In genomic region chr11:86484101-86484868, GRCm38 (mm10) we compare ENCODE assay signal across 8 mouse cellular contexts. TPM values are rescaled to one million over a fixed set of nuclear protein-coding genes. Genes with fewer than 3 reads are reported as not detected.
DNase-seq lines count a peak whose midpoint lies in the region; ATAC-seq and TF ChIP-seq lines count a peak whose summit lies in the region.

TSS of gene Rnft1 (plus strand) at chr11:86484657.

- TF ChIP-seq RAD21 in CH12.LX (IDR thresholded peaks at IDR 0.05; ENCODE audit: low read depth, low read length), result no peak; the same call in 1 of the 2 replicates

- ATAC-seq in forebrain, embryonic 11.5 days (replicated peaks; ENCODE audit: low FRiP score), result peak; percentile 97
- peak; percentile 99 for ATAC-seq in heart, embryonic 16.5 days (replicated peaks; ENCODE audit: extremely low read depth, insufficient read depth, low FRiP score)
- peak; percentile 97 for ATAC-seq in liver, embryonic 15.5 days (ENCODE audit: insufficient read depth)
- ATAC-seq in neural tube, embryonic 12.5 days (ENCODE audit: low FRiP score, low read depth), result peak; percentile 98

- H3K4me3 ChIP-seq in CH12.LX (replicated peaks in 1 of 3; ENCODE audit: low read depth in 2 of 3, low read length in 2 of 3, poor library complexity in 1 of 3), result peak within 1 kb of the TSS; percentile 67 to 74 (median 70)
- peak within 1 kb of the TSS; percentile 45 for H3K4me3 ChIP-seq in forebrain, embryonic 11.5 days (ENCODE audit: low read depth, low read length)
- H3K4me3 ChIP-seq in heart, embryonic 16.5 days (ENCODE audit: low read length), result peak within 1 kb of the TSS; percentile 57
- peak within 1 kb of the TSS; percentile 73 for H3K4me3 ChIP-seq in liver, embryonic 15.5 days (replicated peaks)
- H3K4me3 ChIP-seq in neural tube, embryonic 12.5 days, result peak within 1 kb of the TSS; percentile 61

- H3K9me3 ChIP-seq in CH12.LX (replicated peaks; ENCODE audit: low read length), result no peaks in the 10 kb centered on the region
- no peaks in the 10 kb centered on the region for H3K9me3 ChIP-seq in forebrain, embryonic 11.5 days (ENCODE audit: control insufficient read depth, low read length)
- no peaks in the 10 kb centered on the region for H3K9me3 ChIP-seq in heart, embryonic 16.5 days (replicated peaks; ENCODE audit: control insufficient read depth, low read length)
- H3K9me3 ChIP-seq in liver, embryonic 15.5 days (replicated peaks), result no peaks in the 10 kb centered on the region
- H3K9me3 ChIP-seq in neural tube, embryonic 12.5 days, result no peaks in the 10 kb centered on the region

- TF ChIP-seq CTCF in CH12.LX (conservative IDR thresholded peaks at IDR 0.05 in 1 of 2, IDR thresholded peaks at IDR 0.05 in 1 of 2; ENCODE audit: low read depth in 2 of 2, low read length in 2 of 2), result peak in 1 of 2 experiments; percentile 40; a peak in 2 of 4 replicates

- peak within 1 kb of the TSS; percentile 55 for H3K27ac ChIP-seq in CH12.LX (ENCODE audit: insufficient read depth, low read depth)
- no peak within 1 kb of the TSS for H3K27ac ChIP-seq in forebrain, embryonic 11.5 days (ENCODE audit: low read depth, low read length)
- peak within 1 kb of the TSS; percentile 87 for H3K27ac ChIP-seq in heart, embryonic 16.5 days (ENCODE audit: low read length)
- H3K27ac ChIP-seq in liver, embryonic 15.5 days (replicated peaks), result peak within 1 kb of the TSS; percentile 82
- peak within 1 kb of the TSS; percentile 46; the same call in 1 of the 2 replicates for H3K27ac ChIP-seq in neural tube, embryonic 12.5 days

- TF ChIP-seq POLR2A in CH12.LX (IDR thresholded peaks at IDR 0.05; ENCODE audit: low read depth, low read length), result peak; percentile 93

- peak within 1 kb of the TSS; percentile 94 for H3K4me2 ChIP-seq in CH12.LX (ENCODE audit: insufficient read depth, low read depth, poor library complexity, severe bottlenecking)
- peak within 1 kb of the TSS; percentile 83 for H3K4me2 ChIP-seq in forebrain, embryonic 11.5 days (ENCODE audit: low read depth, low read length, severe bottlenecking)
- H3K4me2 ChIP-seq in heart, embryonic 16.5 days (ENCODE audit: low read depth, low read length), result peak within 1 kb of the TSS; percentile 74
- peak within 1 kb of the TSS; percentile 84 for H3K4me2 ChIP-seq in liver, embryonic 15.5 days
- H3K4me2 ChIP-seq in neural tube, embryonic 12.5 days (replicated peaks), result peak within 1 kb of the TSS; percentile 70

- H3K36me3 ChIP-seq in CH12.LX (replicated peaks in 1 of 2; ENCODE audit: control insufficient read depth in 1 of 2, insufficient read depth in 1 of 2, low read length in 1 of 2), result peaks cover 0 to 16% of the 10 kb centered on the region in 2 experiments
- H3K36me3 ChIP-seq in forebrain, embryonic 11.5 days (ENCODE audit: control insufficient read depth, insufficient read depth, low read length), result no peaks in the 10 kb centered on the region
- peaks cover under 1% of the 10 kb centered on the region; the same call in 1 of the 2 replicates for H3K36me3 ChIP-seq in heart, embryonic 16.5 days (ENCODE audit: control insufficient read depth, insufficient read depth)
- H3K36me3 ChIP-seq in liver, embryonic 15.5 days (replicated peaks), result peaks cover under 1% of the 10 kb centered on the region
- no peaks in the 10 kb centered on the region for H3K36me3 ChIP-seq in neural tube, embryonic 12.5 days

- TF ChIP-seq EP300 in CH12.LX (IDR thresholded peaks at IDR 0.05; ENCODE audit: low read length), result no peak

- H3K4me1 ChIP-seq in CH12.LX (ENCODE audit: control insufficient read depth in 1 of 2, insufficient read depth in 2 of 2), result peaks cover 0 to 11% of the 10 kb centered on the region in 2 experiments; a peak in 2 of 4 replicates
- H3K4me1 ChIP-seq in forebrain, embryonic 11.5 days (replicated peaks; ENCODE audit: control insufficient read depth, insufficient read depth, low read length), result no peaks in the 10 kb centered on the region
- peaks cover 8% of the 10 kb centered on the region for H3K4me1 ChIP-seq in heart, embryonic 16.5 days (ENCODE audit: control insufficient read depth, insufficient read depth, low read length)
- H3K4me1 ChIP-seq in liver, embryonic 15.5 days (replicated peaks), result peaks cover 15% of the 10 kb centered on the region
- peaks cover 9% of the 10 kb centered on the region for H3K4me1 ChIP-seq in neural tube, embryonic 12.5 days

- WGBS in forebrain, embryonic 11.5 days, result under 1% methylated on average over 65 of the region's 68 CpGs
- WGBS in heart, embryonic 16.5 days, result under 1% methylated on average over 66 of the region's 68 CpGs
- under 1% methylated on average over 68 of the region's 68 CpGs for WGBS in liver, embryonic 15.5 days (ENCODE audit: insufficient replicate concordance)
- WGBS in neural tube, embryonic 12.5 days, result under 1% methylated on average over 68 of the region's 68 CpGs

- in situ Hi-C loops in CH12.LX (cut with MboI; ENCODE audit: low pct_ligation_motif_present, low pct_unique_long_range_greater_than_20kb, low sequenced_read_pairs), result no loop called here

- peak within 1 kb of the TSS; percentile 84 for H3K9ac ChIP-seq in CH12.LX (ENCODE audit: insufficient read depth, low read depth)
- peak within 1 kb of the TSS; percentile 61 for H3K9ac ChIP-seq in forebrain, embryonic 11.5 days (ENCODE audit: low read length)
- peak within 1 kb of the TSS; percentile 77 for H3K9ac ChIP-seq in heart, embryonic 16.5 days (ENCODE audit: low read length)
- peak within 1 kb of the TSS; percentile 83 for H3K9ac ChIP-seq in liver, embryonic 15.5 days
- H3K9ac ChIP-seq in neural tube, embryonic 12.5 days, result peak within 1 kb of the TSS; percentile 66

- peaks cover 3% of the 10 kb centered on the region for H3K27me3 ChIP-seq in CH12.LX (replicated peaks)
- no peaks in the 10 kb centered on the region for H3K27me3 ChIP-seq in forebrain, embryonic 11.5 days (ENCODE audit: control insufficient read depth, insufficient read depth, low read length)
- H3K27me3 ChIP-seq in heart, embryonic 16.5 days (ENCODE audit: control insufficient read depth, insufficient read depth, low read length), result no peaks in the 10 kb centered on the region
- H3K27me3 ChIP-seq in liver, embryonic 15.5 days, result no peaks in the 10 kb centered on the region
- H3K27me3 ChIP-seq in neural tube, embryonic 12.5 days (replicated peaks), result no peaks in the 10 kb centered on the region

- dilution Hi-C loops in CH12.LX (cut with MboI; ENCODE audit: extremely low pct_ligation_motif_present, extremely low pct_unique_long_range_greater_than_20kb, low sequenced_read_pairs), result no loop called here

- DNase-seq in CH12.LX (ENCODE audit: extremely low read depth), result peak; percentile 100
- DNase-seq in c-Kit-positive CD71-positive TER-119-negative erythroid progenitor cells, embryonic 14.5 days (ENCODE audit: low read depth), result peak; percentile 97
- peak; percentile 100 for DNase-seq in forebrain, embryonic 11.5 days (ENCODE audit: low spot score)
- DNase-seq in kidney, postnatal 36 days, result peak; percentile 99 to 100
- peak; percentile 96 for DNase-seq in telencephalon, adult 2 months (ENCODE audit: low read depth, low spot score)

- 0 out of 2 replicates have a peak, but pooled peaks cover 2% of the 10 kb centered on the region for H3K79me2 ChIP-seq in CH12.LX (replicated peaks; ENCODE audit: control insufficient read depth, extremely low read depth, insufficient read depth, poor library complexity, severe bottlenecking)

TF ChIP-seq in CH12.LX, 34 proteins besides CTCF, POLR2A, EP300 and RAD21 (continues in another document):
- 0 out of 2 replicates have a peak, but pooled peaks have one; percentile 50 for TF ChIP-seq TBP (conservative IDR thresholded peaks at IDR 0.05; ENCODE audit: low read depth, low read length)
- TF ChIP-seq GABPA (IDR thresholded peaks at IDR 0.05; ENCODE audit: insufficient replicate concordance, low read depth, low read length), result no peak
- 0 out of 2 replicates have a peak, but pooled peaks have one; percentile 4 for TF ChIP-seq JUN (IDR thresholded peaks at IDR 0.05; ENCODE audit: insufficient read depth, low read depth, low read length)
- peak; percentile 16; the same call in 1 of the 2 replicates for TF ChIP-seq ZNF384 (IDR thresholded peaks at IDR 0.05; ENCODE audit: low read depth, low read length)
- peak; percentile 83 for TF ChIP-seq POLR2AphosphoS2 (IDR thresholded peaks at IDR 0.05; ENCODE audit: low read depth, low read length)
- no peak for TF ChIP-seq PAX5 (IDR thresholded peaks at IDR 0.05; ENCODE audit: low read length)
- TF ChIP-seq NELFE (IDR thresholded peaks at IDR 0.05; ENCODE audit: low read depth, low read length), result peak; percentile 88
- TF ChIP-seq ELF1 (IDR thresholded peaks at IDR 0.05; ENCODE audit: low read depth, low read length), result peak; percentile 61
- no peak for TF ChIP-seq ZC3H11A (IDR thresholded peaks at IDR 0.05; ENCODE audit: low read depth, low read length)
- no peak for TF ChIP-seq USF2 (conservative IDR thresholded peaks at IDR 0.05; ENCODE audit: low read depth, low read length)
- TF ChIP-seq SMC3 (IDR thresholded peaks at IDR 0.05; ENCODE audit: low read depth, low read length), result 0 out of 2 replicates have a peak, but pooled peaks have one; percentile 3
- no peak for TF ChIP-seq RCOR1 (conservative IDR thresholded peaks at IDR 0.05; ENCODE audit: low read depth, low read length)
- TF ChIP-seq KAT2A (IDR thresholded peaks at IDR 0.05; ENCODE audit: insufficient replicate concordance, low read length), result 0 out of 2 replicates have a peak, but pooled peaks have one; percentile 61
- no peak for TF ChIP-seq E2F4 (IDR thresholded peaks at IDR 0.05; ENCODE audit: insufficient replicate concordance, low read depth, low read length)
- no peak; the same call in 1 of the 2 replicates for TF ChIP-seq JUND (conservative IDR thresholded peaks at IDR 0.05; ENCODE audit: low read depth, low read length)
- TF ChIP-seq UBTF (IDR thresholded peaks at IDR 0.05; ENCODE audit: low read depth, low read length), result no peak; the same call in 1 of the 2 replicates
- peak; percentile 49 for TF ChIP-seq SIN3A (IDR thresholded peaks at IDR 0.05; ENCODE audit: low read length)
- TF ChIP-seq ETS1 (conservative IDR thresholded peaks at IDR 0.05; ENCODE audit: low read depth, low read length), result 0 out of 2 replicates have a peak, but pooled peaks have one; percentile 13
- no peak for TF ChIP-seq MAZ (IDR thresholded peaks at IDR 0.05; ENCODE audit: low read depth, low read length)
- TF ChIP-seq NRF1 (IDR thresholded peaks at IDR 0.05; ENCODE audit: low read depth, low read length), result peak; percentile 67
- peak; percentile 66 for TF ChIP-seq TCF12 (IDR thresholded peaks at IDR 0.05; ENCODE audit: low read depth, low read length)

RNA-seq across cellular contexts. Expression of gene Rnft1, which starts in this region (rescaled TPM):
- total RNA-seq in CH12.LX (2012; rRNA removed) (34.9 and 41.3 TPM in 2 replicates), CH12.LX (2014; rRNA removed) (49.2 and 53.0 TPM in 2 replicates)
- polyA plus RNA-seq in CH12.LX (2012; ENCODE audit: insufficient read length, low read depth), result 43.2 and 49.7 TPM in 2 replicates
- 19.6 and 22.6 TPM in 2 replicates for polyA plus RNA-seq in forebrain, embryonic 11.5 days (2014; fragmentation: Nextera tagmentation; extraction: Ambion mirVana)
- 44.7 and 50.3 TPM in 2 replicates for polyA plus RNA-seq in heart, embryonic 16.5 days (2015; fragmentation: Nextera tagmentation; extraction: Ambion mirVana)
- polyA plus RNA-seq in liver, embryonic 15.5 days (2015; fragmentation: Nextera tagmentation; extraction: Ambion mirVana), result 14.0 and 17.2 TPM in 2 replicates
- polyA plus RNA-seq in neural tube, embryonic 12.5 days (2016; fragmentation: Nextera tagmentation; extraction: Ambion mirVana), result 19.4 and 21.4 TPM in 2 replicates
